Mouse (Mus musculus): ENCODE results near the gene Mettl26.

- TF ChIP-seq CTCF (IDR thresholded peaks at IDR 0.05; ENCODE audit: borderline replicate concordance, control insufficient read depth, extremely low read depth, insufficient read depth, low read length, poor library complexity) = no peak
- TF ChIP-seq POLR2A (IDR thresholded peaks at IDR 0.05; ENCODE audit: control insufficient read depth, extremely low read depth, insufficient read depth, low read length, poor library complexity) = no peak
Measured at GRCm38 (mm10) chr17:25842509-25842908, 32.4 kb upstream of the Mettl26 start.
